Mouse (Mus musculus) splenic B cell, adult 2 months (primary cell): ENCODE results near the gene Sfswap.

Experiments
- DNase-seq: peaks from one replicate; pipeline ENCODE4 v3.0.0-alpha.2; 2011; ENCODE audit warnings: low read depth, low spot score
- H3K27me3 ChIP-seq: 2 replicates; pipeline ENCODE4 v1.6.1; 2012; ENCODE audit warnings: mild to moderate bottlenecking, low read length, moderate library complexity, mixed read lengths; ENCODE audit not compliant: control insufficient read depth, poor library complexity, insufficient read depth, severe bottlenecking
- H3K36me3 ChIP-seq: 2 replicates; pipeline ENCODE4 v1.6.1; 2012; ENCODE audit warnings: mild to moderate bottlenecking, low read length, moderate library complexity, mixed read lengths; ENCODE audit not compliant: control insufficient read depth, poor library complexity, insufficient read depth, severe bottlenecking

Gene Sfswap

GRCm38 (mm10) chr5:129518180-129518579 lies 17.2 kb downstream of the Sfswap start:
- no peak for DNase-seq

GRCm38 (mm10) chr5:129518786-129519185 lies 17.8 kb downstream of the Sfswap start:
- Histone ChIP-seq H3K36me3 (peaks cover 6% of the 10 kb centered on the region), H3K27me3 (no peaks in the 10 kb centered on the region)
- no peak for DNase-seq

More at GRCm38 (mm10) chr5:129518180-129518579, 17.2 kb downstream of the Sfswap start:
- H3K36me3 ChIP-seq: peaks cover 7% of the 10 kb centered on the region
- no peaks in the 10 kb centered on the region for H3K27me3 ChIP-seq

DNA sequence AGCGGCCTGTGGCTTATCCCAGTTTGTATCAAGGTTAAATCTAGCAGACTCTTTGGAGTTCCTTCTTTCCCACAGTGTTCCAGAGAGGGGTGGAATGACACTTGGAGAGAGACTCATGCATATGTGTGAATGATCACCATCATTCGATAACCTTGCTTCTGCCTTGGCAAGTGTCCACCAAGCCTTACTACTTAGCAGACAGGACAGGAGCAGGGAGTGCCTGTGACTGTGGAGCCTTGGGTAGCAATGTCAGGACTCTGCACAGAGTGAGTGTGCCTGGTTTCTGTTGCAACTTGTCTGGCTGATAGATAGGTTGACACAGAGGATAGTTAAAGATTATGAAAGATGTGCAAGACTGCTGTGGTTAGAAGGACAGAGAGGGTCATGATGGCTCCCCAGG lies 18.6 kb downstream of the Sfswap start:
- peaks cover 5% of the 10 kb centered on the region for H3K36me3 ChIP-seq
- H3K27me3 ChIP-seq: no peaks in the 10 kb centered on the region
- DNase-seq: no peak

GRCm38 (mm10) chr5:129521501-129521900 lies 20.5 kb downstream of the Sfswap start:
- no peak for DNase-seq
- Histone ChIP-seq H3K36me3 (peaks cover 2% of the 10 kb centered on the region), H3K27me3 (no peaks in the 10 kb centered on the region)

GRCm38 (mm10) chr5:129521913-129522312 lies 20.9 kb downstream of the Sfswap start:
- no peaks in the 10 kb centered on the region for H3K27me3 ChIP-seq
- H3K36me3 ChIP-seq: peaks cover 2% of the 10 kb centered on the region
- DNase-seq: no peak

GRCm38 (mm10) chr5:129523166-129523565 lies 22.1 kb downstream of the Sfswap start:
- no peak for DNase-seq
- peaks cover 4% of the 10 kb centered on the region for H3K36me3 ChIP-seq
- no peaks in the 10 kb centered on the region for H3K27me3 ChIP-seq

- Histone ChIP-seq H3K27me3 (no peaks in the 10 kb centered on the region), H3K36me3 (peaks cover 4% of the 10 kb centered on the region)
- no peak for DNase-seq
Observed at GRCm38 (mm10) chr5:129524751-129525150, 23.7 kb downstream of the Sfswap start.

- Histone ChIP-seq H3K27me3 (no peaks in the 10 kb centered on the region), H3K36me3 (peaks cover 2% of the 10 kb centered on the region)
- DNase-seq: no peak
Observed at GRCm38 (mm10) chr5:129527162-129527561, 26.1 kb downstream of the Sfswap start.

- H3K36me3 ChIP-seq: peaks cover 5% of the 10 kb centered on the region
- no peaks in the 10 kb centered on the region for H3K27me3 ChIP-seq
- no peak for DNase-seq
Observed at GRCm38 (mm10) chr5:129529571-129529970, 28.6 kb downstream of the Sfswap start.

DNA sequence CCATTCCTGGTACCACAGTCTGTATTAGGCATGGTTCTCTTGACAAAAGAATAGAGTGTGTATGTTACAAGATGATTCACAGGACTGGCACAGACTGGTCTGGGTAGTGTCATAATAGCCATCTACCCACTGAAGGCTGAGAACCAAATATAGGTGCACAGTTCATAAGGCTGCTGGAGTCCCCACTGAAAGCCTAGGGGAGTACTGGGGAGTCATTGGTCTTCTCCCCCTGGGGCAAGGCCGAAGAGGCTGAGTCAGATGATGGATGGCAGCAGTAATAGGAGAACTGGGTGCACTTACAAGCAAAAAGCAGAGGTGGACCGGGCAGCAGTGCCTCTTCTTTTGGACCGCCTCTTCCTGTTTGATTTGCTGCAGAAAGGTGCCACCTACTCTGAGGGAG lies 32.7 kb downstream of the Sfswap start:
- no peak for DNase-seq
- H3K27me3 ChIP-seq: no peaks in the 10 kb centered on the region
- peaks cover 3% of the 10 kb centered on the region; the same call in 1 of the 2 replicates for H3K36me3 ChIP-seq

GRCm38 (mm10) chr5:129534500-129534899 lies 33.5 kb downstream of the Sfswap start:
- no peaks in the 10 kb centered on the region for H3K27me3 ChIP-seq
- peaks cover 3% of the 10 kb centered on the region; the same call in 1 of the 2 replicates for H3K36me3 ChIP-seq
- DNase-seq: no peak

DNA sequence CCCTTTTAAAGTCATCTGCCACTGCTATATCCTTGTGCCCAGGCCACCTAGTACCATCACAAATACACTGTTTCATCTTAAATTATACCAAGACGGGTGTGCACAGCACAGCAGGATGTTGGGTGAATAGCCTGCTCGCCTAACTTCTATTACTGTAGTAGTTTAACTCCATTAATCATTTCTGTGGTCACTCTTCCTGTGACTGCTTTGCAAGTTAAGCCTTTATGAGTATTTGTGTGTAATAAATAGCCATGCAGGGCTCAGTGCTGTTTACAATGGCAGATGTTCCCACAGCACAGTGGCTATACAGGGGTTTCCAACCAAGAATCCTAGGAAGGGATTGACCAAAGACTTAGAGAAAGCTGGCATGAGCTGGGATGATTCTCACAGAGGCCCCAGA lies 34.0 kb downstream of the Sfswap start:
- DNase-seq: no peak
- Histone ChIP-seq H3K36me3 (peaks cover 4% of the 10 kb centered on the region; the same call in 1 of the 2 replicates), H3K27me3 (no peaks in the 10 kb centered on the region)

- Histone ChIP-seq H3K27me3 (no peaks in the 10 kb centered on the region), H3K36me3 (peaks cover 4% of the 10 kb centered on the region; the same call in 1 of the 2 replicates)
- DNase-seq: no peak
Observed at GRCm38 (mm10) chr5:129535431-129535830, 34.4 kb downstream of the Sfswap start.

DNA sequence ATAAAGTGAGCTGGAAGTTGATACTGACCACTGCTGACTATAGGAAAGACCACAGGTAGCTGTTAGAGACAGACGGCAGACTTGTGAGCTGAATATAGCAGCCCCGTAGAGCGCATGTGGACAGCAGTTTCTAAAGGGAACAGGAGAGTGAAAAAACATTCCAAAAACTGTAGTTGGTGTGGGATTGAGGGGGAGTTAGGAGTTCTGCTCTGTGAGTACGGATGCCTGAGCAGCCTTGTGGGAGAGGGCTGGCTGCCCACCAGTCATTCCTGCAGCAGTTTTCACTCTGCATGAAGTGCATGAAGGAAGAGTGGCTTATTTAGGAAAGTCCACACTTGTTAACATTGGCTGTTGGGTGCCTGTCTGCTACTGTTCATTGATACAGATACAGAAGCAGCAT lies 37.8 kb downstream of the Sfswap start:
- peaks cover 8% of the 10 kb centered on the region for H3K36me3 ChIP-seq
- DNase-seq: no peak
- no peaks in the 10 kb centered on the region for H3K27me3 ChIP-seq

- peaks cover 12% of the 10 kb centered on the region for H3K36me3 ChIP-seq
- no peaks in the 10 kb centered on the region for H3K27me3 ChIP-seq
- peak; percentile 7 for DNase-seq
Observed at GRCm38 (mm10) chr5:129542236-129542635, 41.2 kb downstream of the Sfswap start.

DNA sequence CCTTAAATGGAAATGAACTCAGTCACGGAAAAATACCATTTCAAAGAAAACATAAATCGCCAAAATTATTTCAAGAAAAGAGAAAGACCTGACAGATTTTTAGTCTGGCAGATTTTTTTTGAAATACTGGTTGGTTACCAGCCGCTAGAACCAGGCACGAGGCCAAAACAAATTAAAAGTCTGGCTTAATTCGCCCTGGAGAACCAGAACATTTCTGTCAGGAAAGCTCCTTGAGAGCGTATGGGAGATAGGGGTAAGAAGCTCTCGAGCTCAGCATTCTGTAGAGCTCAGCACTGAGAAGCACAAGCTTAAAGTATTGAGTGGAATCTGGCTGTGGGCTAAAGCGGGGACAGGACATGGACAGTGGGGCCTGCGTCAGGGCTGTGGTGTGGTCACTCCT lies 44.8 kb downstream of the Sfswap start:
- Histone ChIP-seq H3K36me3 (peaks cover 24% of the 10 kb centered on the region), H3K27me3 (no peaks in the 10 kb centered on the region)
- DNase-seq: no peak
